Mouse (Mus musculus) heart, adult 2 months (tissue): ENCODE data around the gene Gm20671.

Experiments
- CTCF ChIP-seq: fragments of 200-600 bp; IDR thresholded peaks from 2 replicates; pipeline ENCODE4 v1.8.1; 2022; ENCODE audit warnings: antibody characterized with exemption, mild to moderate bottlenecking, moderate library complexity
- POLR2A ChIP-seq: fragments of 200-500 bp; IDR thresholded peaks from 2 replicates; pipeline ENCODE4 v1.6.1; 2011; ENCODE audit warnings: mild to moderate bottlenecking, low read depth, low read length, control low read depth; ENCODE audit not compliant: insufficient read depth

DNA sequence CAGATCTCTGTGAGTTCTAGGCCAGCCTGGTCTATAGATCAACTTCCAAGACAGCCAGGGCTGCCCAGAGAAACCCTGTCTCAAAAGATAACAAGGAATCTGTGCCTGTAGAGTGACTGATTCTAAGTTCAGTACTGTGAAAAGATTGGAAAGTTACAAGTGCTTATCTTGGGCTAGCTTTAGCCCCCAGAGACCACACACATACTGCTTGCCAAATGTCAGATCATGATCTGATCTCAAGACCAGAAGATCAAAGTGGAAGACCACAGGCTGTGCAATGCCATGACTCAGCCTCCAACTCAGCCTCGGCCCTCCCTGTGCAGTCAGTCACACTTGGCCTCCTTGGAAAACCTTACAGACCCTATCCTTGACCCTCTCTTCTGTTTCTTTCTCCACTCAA lies 7.6 kb upstream of the Gm20671 start:
- TF ChIP-seq POLR2A (no peak), CTCF (no peak)
